Mouse (Mus musculus) myocyte (in vitro differentiated cells): ENCODE data around the gene Plxnb2.

ENCODE experiments used
- MAX ChIP-seq: IDR thresholded peaks from one replicate; pipeline ENCODE4 v1.6.1; 2011; ENCODE audit warnings: low read depth, mild to moderate bottlenecking, control low read depth
- MYOD1 ChIP-seq, 3 experiments: IDR thresholded peaks; one replicate each; pipeline ENCODE4 v1.6.1; 2011; ENCODE audit warnings: control low read depth in 2 of 3, low read depth in 2 of 3, mild to moderate bottlenecking in 2 of 3, moderate library complexity in 1 of 3; ENCODE audit not compliant: insufficient read length in 2 of 3, control insufficient read depth in 1 of 3
- POLR2A ChIP-seq: IDR thresholded peaks from one replicate; pipeline ENCODE4 v1.6.1; 2011; ENCODE audit warnings: low read depth, mild to moderate bottlenecking, control low read depth, moderate library complexity; ENCODE audit not compliant: insufficient read length
- TCF12 ChIP-seq: IDR thresholded peaks from one replicate; pipeline ENCODE4 v1.6.1; 2011; ENCODE audit warnings: mild to moderate bottlenecking, control low read depth; ENCODE audit not compliant: poor library complexity, insufficient read depth, severe bottlenecking
- TCF3 ChIP-seq: IDR thresholded peaks from one replicate; pipeline ENCODE4 v1.6.1; 2011; ENCODE audit warnings: low read depth, control low read depth; ENCODE audit not compliant: insufficient read length
- USF1 ChIP-seq: IDR thresholded peaks from one replicate; pipeline ENCODE4 v1.6.1; 2011; ENCODE audit warnings: low read depth, mild to moderate bottlenecking, control low read depth, moderate library complexity

GRCm38 (mm10) chr15:89146537-89146936 is 34.1 kb downstream of the Plxnb2 start:
- TF ChIP-seq POLR2A (no peak), TCF3 (no peak), MYOD1 (IDR thresholded peaks at IDR 0.05; ENCODE audit: control insufficient read depth in 1 of 3, insufficient read length in 2 of 3, low read depth in 2 of 3) (no peak), TCF12 (no peak), USF1 (no peak), MAX (no peak)
